Mouse (Mus musculus): ENCODE results near the gene Nat8f1.
"Not testable (repeated sequence)": the region's sequence is repeated elsewhere in the genome, so short reads cannot be mapped to it uniquely, and the experiment has no call there.

Gene Nat8f1

GRCm38 (mm10) chr6:85915539-85916513 is at the start of gene Nat8f1:
TSS of gene Nat8f1 (minus strand) at chr6:85915687.
- DNase-seq: peak; percentile 84 to 86

- DNase-seq: peak; percentile 92 to 93
These were observed 45.9 kb upstream of the Nat8f1 start, which contains the start of gene Dusp11 for GRCm38 (mm10) chr6:85961101-85962091. TSS of gene Dusp11 (minus strand) at chr6:85961667.

GRCm38 (mm10) chr6:85957581-85957980 is 42.1 kb upstream of the Nat8f1 start:
- DNase-seq: no peak

- no peak for DNase-seq
These were observed 33.1 kb upstream of the Nat8f1 start for GRCm38 (mm10) chr6:85948549-85948948.

GRCm38 (mm10) chr6:85942469-85942868 is 27.0 kb upstream of the Nat8f1 start:
- no peak for DNase-seq

- DNase-seq: no peak
These were observed 23.2 kb upstream of the Nat8f1 start for GRCm38 (mm10) chr6:85938701-85939100.

- peak; percentile 79 to 82 for DNase-seq
These were observed 21.3 kb upstream of the Nat8f1 start for GRCm38 (mm10) chr6:85936508-85937465.

- peak in 1 of 2 experiments; percentile 14 for DNase-seq
These were observed 20.2 kb upstream of the Nat8f1 start for GRCm38 (mm10) chr6:85935646-85936045.

- no peak for DNase-seq
These were observed 18.6 kb upstream of the Nat8f1 start for GRCm38 (mm10) chr6:85934047-85934446.

GRCm38 (mm10) chr6:85929312-85929711 is 13.8 kb upstream of the Nat8f1 start:
- no peak for DNase-seq

GRCm38 (mm10) chr6:85927476-85928464 is 12.3 kb upstream of the Nat8f1 start:
- no peak for DNase-seq

- no peak for DNase-seq
These were observed 11.2 kb upstream of the Nat8f1 start for GRCm38 (mm10) chr6:85926709-85927108.

- no peak for DNase-seq
These were observed 8.2 kb upstream of the Nat8f1 start for GRCm38 (mm10) chr6:85923643-85924042.

GRCm38 (mm10) chr6:85919401-85919800 is 3.9 kb upstream of the Nat8f1 start:
- DNase-seq: no peak

- DNase-seq: not testable (repeated sequence)
These were observed 2.9 kb upstream of the Nat8f1 start for GRCm38 (mm10) chr6:85918341-85918740.

GRCm38 (mm10) chr6:85916596-85916995 is 1.1 kb upstream of the Nat8f1 start:
- DNase-seq: no peak

GRCm38 (mm10) chr6:85915141-85915538 is 347 bp downstream of the Nat8f1 start:
- DNase-seq: no peak

GRCm38 (mm10) chr6:85911587-85911986 is 3.9 kb downstream of the Nat8f1 start, which contains the start of gene Tprkb:
TSS of gene Tprkb (plus strand) at chr6:85911865.
- DNase-seq: no peak

GRCm38 (mm10) chr6:85909704-85910103 is 5.8 kb downstream of the Nat8f1 start:
- no peak for DNase-seq

GRCm38 (mm10) chr6:85908341-85908740 is 7.1 kb downstream of the Nat8f1 start:
- no peak for DNase-seq
